Mouse (Mus musculus) adrenal gland, postnatal 36 days (tissue): ENCODE results near the gene Rnaseh2c. TPM values are rescaled to one million over a fixed set of nuclear protein-coding genes. Genes with fewer than 3 reads are reported as not detected.

ENCODE experiments used
- DNase-seq, 2 experiments: peaks; one replicate each; pipeline ENCODE4 v3.0.0; 2021; ENCODE audit warnings: mixed read lengths in 1 of 2
- total RNA-seq, 2 experiments: library from RNA; stranded (reverse); gene quantifications; 2 replicates each; pipeline ENCODE4 v1.2.3; 2021

Rnaseh2c gene
- total RNA-seq, 2 experiments from 2014 or later, result 124 to 139 TPM

GRCm38 (mm10) chr19:5572331-5573125 lies 29.1 kb upstream of the Rnaseh2c start:
- DNase-seq, result peak; percentile 70 to 83

GRCm38 (mm10) chr19:5575336-5575735 lies 26.3 kb upstream of the Rnaseh2c start:
- no peak for DNase-seq

GRCm38 (mm10) chr19:5579971-5580370 lies 21.7 kb upstream of the Rnaseh2c start:
- DNase-seq, result no peak

- DNase-seq, result no peak
Measured at GRCm38 (mm10) chr19:5580776-5581175, 20.9 kb upstream of the Rnaseh2c start.

GRCm38 (mm10) chr19:5581995-5582394 lies 19.7 kb upstream of the Rnaseh2c start:
- DNase-seq, result no peak

- DNase-seq, result no peak
Measured at GRCm38 (mm10) chr19:5589159-5589558, 12.5 kb upstream of the Rnaseh2c start.

GRCm38 (mm10) chr19:5591888-5592287 lies 9.8 kb upstream of the Rnaseh2c start:
- DNase-seq, result no peak

GRCm38 (mm10) chr19:5599224-5599623 lies 2.4 kb upstream of the Rnaseh2c start:
- DNase-seq, result no peak

- no peak for DNase-seq
Measured at GRCm38 (mm10) chr19:5603664-5604063, 2.0 kb downstream of the Rnaseh2c start.

GRCm38 (mm10) chr19:5605126-5605525 lies 3.5 kb downstream of the Rnaseh2c start:
- DNase-seq, result no peak

- DNase-seq, result no peak
Measured at GRCm38 (mm10) chr19:5606196-5606595, 4.5 kb downstream of the Rnaseh2c start.

GRCm38 (mm10) chr19:5607705-5608410 lies 6.2 kb downstream of the Rnaseh2c start:
- DNase-seq, result no peak

- no peak for DNase-seq
Measured at GRCm38 (mm10) chr19:5608707-5609106, 7.0 kb downstream of the Rnaseh2c start.

- no peak for DNase-seq
Measured at GRCm38 (mm10) chr19:5609171-5609546, 7.5 kb downstream of the Rnaseh2c start.

- peak; percentile 91 to 96 for DNase-seq
Measured at GRCm38 (mm10) chr19:5609547-5610404, 8.1 kb downstream of the Rnaseh2c start, which contains the start of gene Kat5. Kat5 (minus strand) TSS chr19:5610237.

- no peak for DNase-seq
Measured at GRCm38 (mm10) chr19:5611973-5612372, 10.3 kb downstream of the Rnaseh2c start.

GRCm38 (mm10) chr19:5612762-5613411 lies 11.2 kb downstream of the Rnaseh2c start:
- DNase-seq, result no peak

- DNase-seq, result no peak
Measured at GRCm38 (mm10) chr19:5614953-5615352, 13.3 kb downstream of the Rnaseh2c start.

- DNase-seq, result no peak
Measured at GRCm38 (mm10) chr19:5620007-5620406, 18.3 kb downstream of the Rnaseh2c start.

- DNase-seq, result no peak
Measured at GRCm38 (mm10) chr19:5621884-5622283, 20.2 kb downstream of the Rnaseh2c start.

- DNase-seq, result no peak
Measured at GRCm38 (mm10) chr19:5625311-5625710, 23.6 kb downstream of the Rnaseh2c start.

- no peak for DNase-seq
Measured at GRCm38 (mm10) chr19:5629907-5630306, 28.2 kb downstream of the Rnaseh2c start.
